Mouse (Mus musculus): ENCODE results near the gene Lcn4. TPM values are rescaled to one million over a fixed set of nuclear protein-coding genes. Genes with fewer than 3 reads are reported as not detected.

The Lcn4 gene
- polyA plus RNA-seq, 1 experiment from 2014 or later, result not detected

GRCm38 (mm10) chr2:26627921-26628739 is 43.0 kb downstream of the Lcn4 start, which contains the start of gene Fam69b:
TSS of gene Fam69b (plus strand) at chr2:26628457.
- no peaks in the 10 kb centered on the region for H3K36me3 ChIP-seq (ENCODE audit: control insufficient read depth, insufficient read depth, low read length)
- peak within 1 kb of the TSS; percentile 92 for H3K4me2 ChIP-seq (ENCODE audit: low read depth, low read length, severe bottlenecking)
- no peaks in the 10 kb centered on the region for H3K27me3 ChIP-seq (ENCODE audit: control insufficient read depth, insufficient read depth, low read length)
- peak within 1 kb of the TSS; percentile 46 for H3K27ac ChIP-seq (ENCODE audit: low read depth, low read length)
- H3K9me3 ChIP-seq (ENCODE audit: control insufficient read depth, low read length), result no peaks in the 10 kb centered on the region
- DNase-seq (ENCODE audit: low spot score) (peak; percentile 91), ATAC-seq (replicated peaks; ENCODE audit: low FRiP score) (peak; percentile 67)
- H3K9ac ChIP-seq (ENCODE audit: low read length), result peak within 1 kb of the TSS; percentile 93
- H3K4me1 ChIP-seq (replicated peaks; ENCODE audit: control insufficient read depth, insufficient read depth, low read length), result peaks cover 12% of the 10 kb centered on the region
- WGBS, result 2% methylated on average over 58 of the region's 70 CpGs
- peak within 1 kb of the TSS; percentile 80 for H3K4me3 ChIP-seq (ENCODE audit: low read depth, low read length)

GRCm38 (mm10) chr2:26626081-26626480 is 45.0 kb downstream of the Lcn4 start:
- Histone ChIP-seq H3K4me1 (replicated peaks; ENCODE audit: control insufficient read depth, insufficient read depth, low read length) (peaks cover 12% of the 10 kb centered on the region), H3K36me3 (ENCODE audit: control insufficient read depth, insufficient read depth, low read length) (no peaks in the 10 kb centered on the region), H3K9ac (ENCODE audit: low read length) (no peak overlapping the region), H3K27me3 (ENCODE audit: control insufficient read depth, insufficient read depth, low read length) (no peaks in the 10 kb centered on the region), H3K4me2 (ENCODE audit: low read depth, low read length, severe bottlenecking) (no peak overlapping the region), H3K27ac (ENCODE audit: low read depth, low read length) (no peak overlapping the region), H3K9me3 (ENCODE audit: control insufficient read depth, low read length) (no peaks in the 10 kb centered on the region), H3K4me3 (ENCODE audit: low read depth, low read length) (no peak overlapping the region)
- DNase-seq (ENCODE audit: low spot score) (no peak), ATAC-seq (replicated peaks; ENCODE audit: low FRiP score) (no peak)
- 65% methylated on average over 3 of the region's 3 CpGs for WGBS

- Histone ChIP-seq H3K9me3 (ENCODE audit: control insufficient read depth, low read length) (no peaks in the 10 kb centered on the region), H3K27ac (ENCODE audit: low read depth, low read length) (no peak overlapping the region), H3K4me1 (replicated peaks; ENCODE audit: control insufficient read depth, insufficient read depth, low read length) (peaks cover 12% of the 10 kb centered on the region), H3K4me2 (ENCODE audit: low read depth, low read length, severe bottlenecking) (no peak overlapping the region), H3K4me3 (ENCODE audit: low read depth, low read length) (no peak overlapping the region), H3K36me3 (ENCODE audit: control insufficient read depth, insufficient read depth, low read length) (no peaks in the 10 kb centered on the region), H3K9ac (ENCODE audit: low read length) (no peak overlapping the region), H3K27me3 (ENCODE audit: control insufficient read depth, insufficient read depth, low read length) (no peaks in the 10 kb centered on the region)
- no peak for DNase-seq (ENCODE audit: low spot score)
- no peak for ATAC-seq (replicated peaks; ENCODE audit: low FRiP score)
- WGBS, result 86% methylated on average over 3 of the region's 3 CpGs
Measured at GRCm38 (mm10) chr2:26625419-26625818, 45.7 kb downstream of the Lcn4 start.

GRCm38 (mm10) chr2:26622984-26623383 is 48.1 kb downstream of the Lcn4 start:
- Histone ChIP-seq H3K4me2 (ENCODE audit: low read depth, low read length, severe bottlenecking) (no peak overlapping the region), H3K4me1 (replicated peaks; ENCODE audit: control insufficient read depth, insufficient read depth, low read length) (0 out of 2 replicates have a peak, but pooled peaks cover 2% of the 10 kb centered on the region), H3K36me3 (ENCODE audit: control insufficient read depth, insufficient read depth, low read length) (no peaks in the 10 kb centered on the region), H3K27ac (ENCODE audit: low read depth, low read length) (no peak overlapping the region), H3K4me3 (ENCODE audit: low read depth, low read length) (no peak overlapping the region), H3K27me3 (ENCODE audit: control insufficient read depth, insufficient read depth, low read length) (no peaks in the 10 kb centered on the region), H3K9ac (ENCODE audit: low read length) (no peak overlapping the region), H3K9me3 (ENCODE audit: control insufficient read depth, low read length) (no peaks in the 10 kb centered on the region)
- no peak for DNase-seq (ENCODE audit: low spot score)
- WGBS, result 71% methylated on average over 5 of the region's 5 CpGs
- no peak for ATAC-seq (replicated peaks; ENCODE audit: low FRiP score)

- no peak overlapping the region for H3K9ac ChIP-seq (ENCODE audit: low read length)
- no peaks in the 10 kb centered on the region for H3K4me1 ChIP-seq (replicated peaks; ENCODE audit: control insufficient read depth, insufficient read depth, low read length)
- H3K27ac ChIP-seq (ENCODE audit: low read depth, low read length), result no peak overlapping the region
- 62% methylated on average over 2 of the region's 2 CpGs for WGBS
- H3K36me3 ChIP-seq (ENCODE audit: control insufficient read depth, insufficient read depth, low read length), result no peaks in the 10 kb centered on the region
- H3K27me3 ChIP-seq (ENCODE audit: control insufficient read depth, insufficient read depth, low read length), result no peaks in the 10 kb centered on the region
- H3K4me3 ChIP-seq (ENCODE audit: low read depth, low read length), result no peak overlapping the region
- DNase-seq (ENCODE audit: low spot score) (no peak), ATAC-seq (replicated peaks; ENCODE audit: low FRiP score) (no peak)
- H3K9me3 ChIP-seq (ENCODE audit: control insufficient read depth, low read length), result no peaks in the 10 kb centered on the region
- H3K4me2 ChIP-seq (ENCODE audit: low read depth, low read length, severe bottlenecking), result no peak overlapping the region
Measured at GRCm38 (mm10) chr2:26621246-26621645, 49.8 kb downstream of the Lcn4 start.

GRCm38 (mm10) chr2:26617928-26618327 is 53.2 kb downstream of the Lcn4 start:
- WGBS, result 61% methylated on average over 7 of the region's 7 CpGs
- H3K4me3 ChIP-seq (ENCODE audit: low read depth, low read length), result no peak overlapping the region
- H3K4me1 ChIP-seq (replicated peaks; ENCODE audit: control insufficient read depth, insufficient read depth, low read length), result no peaks in the 10 kb centered on the region
- H3K36me3 ChIP-seq (ENCODE audit: control insufficient read depth, insufficient read depth, low read length), result no peaks in the 10 kb centered on the region
- H3K4me2 ChIP-seq (ENCODE audit: low read depth, low read length, severe bottlenecking), result no peak overlapping the region
- DNase-seq (ENCODE audit: low spot score) (no peak), ATAC-seq (replicated peaks; ENCODE audit: low FRiP score) (no peak)
- H3K9me3 ChIP-seq (ENCODE audit: control insufficient read depth, low read length), result no peaks in the 10 kb centered on the region
- H3K27me3 ChIP-seq (ENCODE audit: control insufficient read depth, insufficient read depth, low read length), result no peaks in the 10 kb centered on the region
- no peak overlapping the region for H3K27ac ChIP-seq (ENCODE audit: low read depth, low read length)
- no peak overlapping the region for H3K9ac ChIP-seq (ENCODE audit: low read length)

Other genes with a start within 250 kb of the Lcn4 start
- 39.3 and 40.9 TPM in 2 replicates for gene Sec16a, start 226.1 kb downstream of the Lcn4 start, polyA plus RNA-seq (2014; fragmentation: Nextera tagmentation; extraction: Ambion mirVana)
- 68.3 and 70.9 TPM in 2 replicates for gene Notch1, start 154.6 kb downstream of the Lcn4 start, polyA plus RNA-seq (2014; fragmentation: Nextera tagmentation; extraction: Ambion mirVana)
- 58.4 and 63.7 TPM in 2 replicates for gene Egfl7, start 91.3 kb downstream of the Lcn4 start, polyA plus RNA-seq (2014; fragmentation: Nextera tagmentation; extraction: Ambion mirVana)
- not detected in 2 replicates for gene Gm20532, start 84.6 kb downstream of the Lcn4 start, polyA plus RNA-seq (2014; fragmentation: Nextera tagmentation; extraction: Ambion mirVana)
- gene Agpat2, start 66.9 kb downstream of the Lcn4 start, polyA plus RNA-seq (2014; fragmentation: Nextera tagmentation; extraction: Ambion mirVana), result 6.0 and 8.9 TPM in 2 replicates
- 49.8 and 63.8 TPM in 2 replicates for gene Fam69b, start 42.8 kb downstream of the Lcn4 start, polyA plus RNA-seq (2014; fragmentation: Nextera tagmentation; extraction: Ambion mirVana)
- gene Abo, start 193.7 kb upstream of the Lcn4 start, polyA plus RNA-seq (2014; fragmentation: Nextera tagmentation; extraction: Ambion mirVana), result not detected in 2 replicates
- 15.6 and 15.7 TPM in 2 replicates for gene Surf6, start 231.6 kb upstream of the Lcn4 start, polyA plus RNA-seq (2014; fragmentation: Nextera tagmentation; extraction: Ambion mirVana)
- 112 and 120 TPM in 2 replicates for gene Med22, start 239.4 kb upstream of the Lcn4 start, polyA plus RNA-seq (2014; fragmentation: Nextera tagmentation; extraction: Ambion mirVana)
- 647 and 668 TPM in 2 replicates for gene Rpl7a, start 239.5 kb upstream of the Lcn4 start, polyA plus RNA-seq (2014; fragmentation: Nextera tagmentation; extraction: Ambion mirVana)
- gene Surf2, start 245.1 kb upstream of the Lcn4 start, polyA plus RNA-seq (2014; fragmentation: Nextera tagmentation; extraction: Ambion mirVana), result 43.6 and 44.5 TPM in 2 replicates
- 44.1 and 44.6 TPM in 2 replicates for gene Surf1, start 245.2 kb upstream of the Lcn4 start, polyA plus RNA-seq (2014; fragmentation: Nextera tagmentation; extraction: Ambion mirVana)

Data from forebrain, embryonic 11.5 days (tissue).